Mouse (Mus musculus) intestine, embryonic 14.5 days (tissue): ENCODE measurements around the gene Surf4. TPM values are rescaled to one million over a fixed set of nuclear protein-coding genes. Genes with fewer than 3 reads are reported as not detected.
A peak's percentile ranks its signal among the peaks of the same experiment; 100 is the strongest.

Experiments used
- ATAC-seq: fragments of 200-750 bp; cut with Nextera tagmentation; replicated peaks from 2 replicates; pipeline ENCODE4 v1.8.0; 2017; ENCODE audit warnings: low read depth, moderate number of reproducible peaks, moderate TSS enrichment, moderate library complexity; ENCODE audit not compliant: low FRiP score, low TSS enrichment
- DNase-seq: peaks from one replicate; pipeline ENCODE4 v3.0.0-alpha.2; 2018; ENCODE audit warnings: low spot score
- H3K27ac ChIP-seq: fragments of 300-500 bp; sonication (generic); 2 replicates; pipeline ENCODE4 v1.5.1; 2014; ENCODE audit warnings: low read depth, mild to moderate bottlenecking, control low read depth
- H3K27me3 ChIP-seq: fragments of 300-500 bp; sonication (generic); replicated peaks from 2 replicates; pipeline ENCODE4 v1.6.1; 2014; ENCODE audit warnings: low read length, control low read depth; ENCODE audit not compliant: control insufficient read depth, insufficient read depth
- H3K36me3 ChIP-seq: fragments of 300-500 bp; sonication (generic); 2 replicates; pipeline ENCODE4 v1.6.1; 2014; ENCODE audit warnings: low read length, control low read depth; ENCODE audit not compliant: control insufficient read depth, insufficient read depth
- H3K4me1 ChIP-seq: fragments of 300-500 bp; sonication (generic); replicated peaks from 2 replicates; pipeline ENCODE4 v1.6.1; 2014; ENCODE audit warnings: low read length, control low read depth, mixed read lengths; ENCODE audit not compliant: control insufficient read depth, insufficient read depth
- H3K4me2 ChIP-seq: fragments of 300-500 bp; sonication (generic); 2 replicates; pipeline ENCODE4 v1.6.1; 2014; ENCODE audit warnings: low read length
- H3K4me3 ChIP-seq: fragments of 300-500 bp; sonication (generic); 2 replicates; pipeline ENCODE4 v1.5.1; 2014; ENCODE audit warnings: low read depth, low read length, control low read depth, mixed read lengths
- H3K9ac ChIP-seq: fragments of 300-500 bp; sonication (generic); 2 replicates; pipeline ENCODE4 v1.6.1; 2014; ENCODE audit warnings: mild to moderate bottlenecking, low read length
- H3K9me3 ChIP-seq: fragments of 300-500 bp; sonication (generic); 2 replicates; pipeline ENCODE4 v1.6.1; 2016; ENCODE audit warnings: low read length, control low read depth; ENCODE audit not compliant: control insufficient read depth
- WGBS: fragments of 180-500 bp; shearing (Covaris S2); extraction: QIAGEN DNeasy Blood & Tissue Kit; methylation state at CpG from one replicate; pipeline ENCODE4 v1.1.7; 2014; 5-methylcytosine and 5-hydroxymethylcytosine counted together
- polyA plus RNA-seq: library from polyadenylated mRNA; unstranded; fragments of >200 nt; fragmentation: Nextera tagmentation; extraction: Ambion mirVana; gene quantifications from 2 replicates; pipeline ENCODE4 v1.2.1, GENCODE M21; 2014

The Surf4 gene
- polyA plus RNA-seq: 181 and 195 TPM in 2 replicates

- Histone ChIP-seq H3K4me1 (peaks cover 17% of the 10 kb centered on the region), H3K9me3 (no peaks in the 10 kb centered on the region), H3K36me3 (peaks cover 26% of the 10 kb centered on the region), H3K4me3 (peak within 1 kb of the TSS; percentile 99), H3K4me2 (peak within 1 kb of the TSS; percentile 92), H3K27ac (peak within 1 kb of the TSS; percentile 88), H3K27me3 (no peaks in the 10 kb centered on the region), H3K9ac (peak within 1 kb of the TSS; percentile 99)
- WGBS: 1% methylated on average over 61 of the region's 70 CpGs
- ATAC-seq: peak; percentile 95
- peak; percentile 96 for DNase-seq
Measured at GRCm38 (mm10) chr2:26933304-26934055, at the start of gene Surf4, which contains the start of gene Stkld1. TSS of gene Surf4 (minus strand) at chr2:26933928. TSS of gene Stkld1 (plus strand) at chr2:26934047.

DNA sequence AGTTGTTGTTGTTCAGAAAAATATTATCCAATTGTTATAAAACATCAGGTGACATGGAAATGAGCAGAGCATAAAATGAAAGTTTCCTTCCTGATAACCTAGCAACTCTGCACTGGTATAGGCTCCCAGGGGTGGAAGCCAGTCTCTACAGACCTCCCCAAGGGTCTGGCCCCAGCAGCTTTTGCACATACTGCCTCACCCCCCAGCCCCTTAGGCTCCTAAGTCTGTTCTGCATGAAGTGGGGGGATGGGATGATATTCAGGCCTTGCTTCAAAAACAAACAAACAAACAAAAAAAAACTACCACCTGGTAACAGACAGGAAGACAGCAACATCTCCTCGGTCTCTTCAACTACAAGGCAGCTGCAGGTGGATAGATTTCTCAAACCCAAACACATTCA, 46.6 kb upstream of the Surf4 start:
- ATAC-seq (no peak), DNase-seq (no peak)
- H3K9ac ChIP-seq: no peak overlapping the region
- H3K9me3 ChIP-seq: no peaks in the 10 kb centered on the region
- H3K4me1 ChIP-seq: no peaks in the 10 kb centered on the region
- WGBS: 63% methylated on average over 1 of the region's 1 CpGs
- no peak overlapping the region for H3K27ac ChIP-seq
- no peak overlapping the region for H3K4me3 ChIP-seq
- no peaks in the 10 kb centered on the region for H3K27me3 ChIP-seq
- H3K36me3 ChIP-seq: no peaks in the 10 kb centered on the region
- H3K4me2 ChIP-seq: no peak overlapping the region

GRCm38 (mm10) chr2:26973960-26974359, 40.2 kb upstream of the Surf4 start:
- no peaks in the 10 kb centered on the region for H3K36me3 ChIP-seq
- H3K4me3 ChIP-seq: no peak overlapping the region
- H3K27ac ChIP-seq: no peak overlapping the region
- DNase-seq: no peak
- H3K9me3 ChIP-seq: no peaks in the 10 kb centered on the region
- ATAC-seq: no peak
- H3K27me3 ChIP-seq: no peaks in the 10 kb centered on the region
- H3K4me1 ChIP-seq: 0 out of 2 replicates have a peak, but pooled peaks cover 5% of the 10 kb centered on the region
- WGBS: 18% methylated on average over 4 of the region's 4 CpGs
- H3K4me2 ChIP-seq: no peak overlapping the region
- no peak overlapping the region for H3K9ac ChIP-seq

GRCm38 (mm10) chr2:26973116-26973515, 39.4 kb upstream of the Surf4 start, which contains the start of gene Adamts13:
TSS of gene Adamts13 (plus strand) at chr2:26973416.
- Histone ChIP-seq H3K36me3 (no peaks in the 10 kb centered on the region), H3K9me3 (no peaks in the 10 kb centered on the region), H3K27me3 (no peaks in the 10 kb centered on the region), H3K9ac (no peak within 1 kb of the TSS), H3K27ac (no peak within 1 kb of the TSS), H3K4me1 (0 out of 2 replicates have a peak, but pooled peaks cover 5% of the 10 kb centered on the region), H3K4me3 (no peak within 1 kb of the TSS), H3K4me2 (peak within 1 kb of the TSS; percentile 5; the same call in 1 of the 2 replicates)
- ATAC-seq (no peak), DNase-seq (no peak)
- 48% methylated on average over 3 of the region's 3 CpGs for WGBS

DNA sequence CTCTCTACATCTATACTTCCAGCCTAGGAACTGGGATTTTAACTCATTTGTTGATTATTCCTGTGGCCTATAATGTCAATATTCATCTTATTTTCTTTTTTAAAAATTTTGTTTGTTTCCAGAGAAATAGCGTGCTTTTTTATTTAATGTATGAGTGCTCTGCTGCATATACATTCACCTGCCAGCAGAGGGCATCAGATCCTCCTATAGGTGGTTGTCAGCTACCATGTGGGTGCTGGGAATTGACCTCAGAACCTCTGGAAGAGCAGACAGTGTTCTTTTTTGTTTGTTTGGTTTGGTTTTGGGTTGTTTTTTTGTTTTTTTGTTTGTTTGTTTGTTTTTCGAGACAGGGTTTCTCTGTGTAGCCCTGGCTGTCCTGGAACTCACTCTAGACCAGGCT, 33.5 kb upstream of the Surf4 start:
- no peak overlapping the region for H3K4me3 ChIP-seq
- no peak overlapping the region for H3K9ac ChIP-seq
- H3K4me2 ChIP-seq: no peak overlapping the region
- H3K27ac ChIP-seq: no peak overlapping the region
- H3K36me3 ChIP-seq: peaks cover 1% of the 10 kb centered on the region; the same call in 1 of the 2 replicates
- H3K9me3 ChIP-seq: no peaks in the 10 kb centered on the region
- ATAC-seq (no peak), DNase-seq (no peak)
- 82% methylated on average over 2 of the region's 2 CpGs for WGBS
- H3K4me1 ChIP-seq: peaks cover 13% of the 10 kb centered on the region
- H3K27me3 ChIP-seq: no peaks in the 10 kb centered on the region

GRCm38 (mm10) chr2:26964724-26965370, 31.1 kb upstream of the Surf4 start:
- 19% methylated on average over 14 of the region's 14 CpGs for WGBS
- no peak for DNase-seq
- H3K9me3 ChIP-seq: no peaks in the 10 kb centered on the region

GRCm38 (mm10) chr2:26963923-26964723, 30.4 kb upstream of the Surf4 start, which contains the start of gene Rexo4:
TSS of gene Rexo4 (minus strand) at chr2:26964386.
- under 1% methylated on average over 50 of the region's 50 CpGs for WGBS
- Histone ChIP-seq H3K9ac (peak within 1 kb of the TSS; percentile 75), H3K36me3 (peaks cover 27% of the 10 kb centered on the region), H3K27ac (peak within 1 kb of the TSS; percentile 99), H3K27me3 (no peaks in the 10 kb centered on the region), H3K4me3 (peak within 1 kb of the TSS; percentile 50), H3K4me2 (peak within 1 kb of the TSS; percentile 57), H3K4me1 (peaks cover 13% of the 10 kb centered on the region), H3K9me3 (no peaks in the 10 kb centered on the region)
- peak; percentile 94 for DNase-seq
- ATAC-seq: peak; percentile 94

More at GRCm38 (mm10) chr2:26964724-26965370, 31.1 kb upstream of the Surf4 start:
- Histone ChIP-seq H3K9ac (peak overlapping the region; percentile 75), H3K4me1 (peaks cover 13% of the 10 kb centered on the region), H3K4me3 (peak overlapping the region; percentile 50), H3K4me2 (peak overlapping the region; percentile 57), H3K36me3 (peaks cover 22% of the 10 kb centered on the region), H3K27me3 (no peaks in the 10 kb centered on the region), H3K27ac (peak overlapping the region; percentile 99)
- ATAC-seq: no peak

DNA sequence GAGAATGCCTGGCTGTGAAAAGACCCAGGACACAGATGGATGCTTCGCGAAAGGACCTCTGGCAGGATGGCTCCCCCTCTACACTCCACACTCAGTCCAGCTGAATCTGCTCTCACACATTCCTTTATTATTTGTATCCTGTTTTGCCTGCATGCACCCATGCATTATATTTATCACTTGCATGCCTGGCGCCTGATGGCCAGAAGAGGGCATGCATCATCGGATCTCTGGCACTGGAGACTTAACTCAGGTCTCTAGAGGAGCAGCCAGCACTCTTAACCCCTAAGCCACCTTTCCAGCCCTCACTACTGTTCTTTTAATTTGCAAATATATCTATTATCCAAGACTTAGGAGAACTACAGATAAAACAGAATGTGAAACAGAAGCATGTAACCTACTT, 27.0 kb upstream of the Surf4 start:
- Histone ChIP-seq H3K36me3 (peaks cover 59% of the 10 kb centered on the region), H3K27me3 (no peaks in the 10 kb centered on the region), H3K27ac (no peak overlapping the region), H3K4me3 (no peak overlapping the region), H3K4me1 (peaks cover 13% of the 10 kb centered on the region), H3K4me2 (no peak overlapping the region), H3K9me3 (no peaks in the 10 kb centered on the region), H3K9ac (no peak overlapping the region)
- DNase-seq (no peak), ATAC-seq (no peak)
- WGBS: 75% methylated on average over 4 of the region's 4 CpGs
